Mouse (Mus musculus) embryonic fibroblast, embryonic 13.5 days (primary cell): ENCODE measurements around the gene Palld.

Experiments used
- CTCF ChIP-seq: IDR thresholded peaks from 2 replicates; pipeline ENCODE4 v1.5.1; 2011; ENCODE audit warnings: mild to moderate bottlenecking, control low read depth, low read length, moderate library complexity, borderline replicate concordance; ENCODE audit not compliant: insufficient read depth
- POLR2A ChIP-seq: IDR thresholded peaks from 2 replicates; pipeline ENCODE4 v1.6.1; 2011; ENCODE audit warnings: low read depth, mild to moderate bottlenecking, control low read depth, low read length, moderate library complexity

DNA sequence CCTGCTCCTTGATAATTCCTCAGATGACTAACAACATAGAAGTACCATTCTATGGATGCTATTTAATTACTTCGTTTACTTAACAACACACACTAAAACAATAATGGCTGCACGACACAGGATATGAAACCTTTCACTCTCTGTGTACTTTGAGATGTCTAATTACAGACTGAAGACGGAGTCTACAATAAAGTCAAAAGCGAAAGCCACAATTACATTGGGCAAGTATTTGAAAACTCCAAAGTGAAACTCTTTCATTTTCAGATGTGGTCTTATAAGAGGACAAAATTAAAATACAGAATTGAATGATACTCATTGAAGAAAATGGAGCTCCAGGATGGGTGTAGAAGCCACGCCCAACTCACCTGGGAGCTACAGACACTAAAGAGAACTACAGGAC is 321.2 kb downstream of the Palld start:
- TF ChIP-seq POLR2A (no peak), CTCF (no peak)
